In genomic region chr3:153806773-153807443, GRCm38 (mm10) we compare ENCODE assay signal across 1 mouse cellular context.
A peak's percentile ranks its signal among the peaks of the same experiment; 100 is the strongest.
TF ChIP-seq lines count a peak whose summit lies in the region.

No protein-coding gene starts in this region.

TF ChIP-seq in MEL, 35 proteins besides CTCF, POLR2A, EP300 and RAD21 (continued from another document):
- no peak for TF ChIP-seq MEF2A (IDR thresholded peaks at IDR 0.05; ENCODE audit: extremely low read depth, insufficient replicate concordance, low read depth, low read length, poor library complexity, severe bottlenecking)
- no peak for TF ChIP-seq TAL1 (IDR thresholded peaks at IDR 0.05; ENCODE audit: low read length)
- TF ChIP-seq UBTF (IDR thresholded peaks at IDR 0.05; ENCODE audit: borderline replicate concordance, insufficient read depth, low read depth, low read length): no peak
- TF ChIP-seq NELFE (IDR thresholded peaks at IDR 0.05; ENCODE audit: low read depth, low read length): peak; percentile 60
- TF ChIP-seq ZNF384 (IDR thresholded peaks at IDR 0.05; ENCODE audit: low read depth, low read length): no peak
- TF ChIP-seq JUND (IDR thresholded peaks at IDR 0.05; ENCODE audit: low read depth, low read length): no peak
- no peak for TF ChIP-seq ZC3H11A (IDR thresholded peaks at IDR 0.05; ENCODE audit: low read depth, low read length)
- TF ChIP-seq CHD1 (IDR thresholded peaks at IDR 0.05; ENCODE audit: low read depth, low read length): no peak; the same call in 1 of the 2 replicates
- peak; percentile 88 for TF ChIP-seq GATA1 (IDR thresholded peaks at IDR 0.05; ENCODE audit: low read depth, low read length)
- no peak for TF ChIP-seq CHD2 (IDR thresholded peaks at IDR 0.05; ENCODE audit: low read length)
- peak; percentile 72 for TF ChIP-seq ZMIZ1 (IDR thresholded peaks at IDR 0.05; ENCODE audit: low read depth, low read length)
- TF ChIP-seq MAZ (IDR thresholded peaks at IDR 0.05; ENCODE audit: low read depth, low read length): no peak
